Mouse (Mus musculus): Measurements from ENCODE around the gene Tubgcp5. TPM values are rescaled to one million over a fixed set of nuclear protein-coding genes. Genes with fewer than 3 reads are reported as not detected.

Tubgcp5 gene
- total and polyA plus RNA-seq, 2 experiments from 2014 or later: 8.5 to 23.8 TPM

- H3K9me3 ChIP-seq (replicated peaks; ENCODE audit: control insufficient read depth, low read length): no peaks in the 10 kb centered on the region
- ATAC-seq (ENCODE audit: insufficient read depth, low read depth): no peak
- TF ChIP-seq CTCF (IDR thresholded peaks at IDR 0.05; ENCODE audit: low read depth): no peak
- TF ChIP-seq EP300 (IDR thresholded peaks at IDR 0.05; ENCODE audit: low read depth): no peak
- WGBS: 86% methylated on average over 3 of the region's 3 CpGs
- H3K27me3 ChIP-seq (ENCODE audit: control insufficient read depth, insufficient read depth, low read length): no peaks in the 10 kb centered on the region
- no peak overlapping the region for H3K27ac ChIP-seq (ENCODE audit: low read depth)
- peaks cover 80% of the 10 kb centered on the region for H3K36me3 ChIP-seq (replicated peaks; ENCODE audit: control insufficient read depth, insufficient read depth, low read length)
- H3K4me1 ChIP-seq (ENCODE audit: control insufficient read depth, insufficient read depth): 0 out of 2 replicates have a peak, but pooled peaks cover 3% of the 10 kb centered on the region
- no peak overlapping the region for H3K4me2 ChIP-seq (ENCODE audit: low read depth, low read length)
- no peak for DNase-seq (ENCODE audit: low spot score)
- H3K4me3 ChIP-seq (ENCODE audit: low read depth, low read length): no peak overlapping the region
- H3K9ac ChIP-seq (replicated peaks; ENCODE audit: low read depth, low read length): no peak overlapping the region
Observed at GRCm38 (mm10) chr7:55799981-55800380, 6.0 kb downstream of the Tubgcp5 start.

GRCm38 (mm10) chr7:55809967-55810366 lies 16.0 kb downstream of the Tubgcp5 start:
- no peaks in the 10 kb centered on the region for H3K27me3 ChIP-seq (ENCODE audit: control insufficient read depth, insufficient read depth, low read length)
- no peaks in the 10 kb centered on the region for H3K4me1 ChIP-seq (ENCODE audit: control insufficient read depth, insufficient read depth)
- no peak overlapping the region for H3K9ac ChIP-seq (replicated peaks; ENCODE audit: low read depth, low read length)
- no peak for DNase-seq (ENCODE audit: low spot score)
- no peak overlapping the region for H3K27ac ChIP-seq (ENCODE audit: low read depth)
- no peak overlapping the region for H3K4me2 ChIP-seq (ENCODE audit: low read depth, low read length)
- 76% methylated on average over 2 of the region's 2 CpGs for WGBS
- TF ChIP-seq EP300 (IDR thresholded peaks at IDR 0.05; ENCODE audit: low read depth): no peak
- no peak for TF ChIP-seq CTCF (IDR thresholded peaks at IDR 0.05; ENCODE audit: low read depth)
- H3K36me3 ChIP-seq (replicated peaks; ENCODE audit: control insufficient read depth, insufficient read depth, low read length): peaks cover 72% of the 10 kb centered on the region
- no peak overlapping the region for H3K4me3 ChIP-seq (ENCODE audit: low read depth, low read length)
- no peaks in the 10 kb centered on the region for H3K9me3 ChIP-seq (replicated peaks; ENCODE audit: control insufficient read depth, low read length)
- ATAC-seq (ENCODE audit: insufficient read depth, low read depth): no peak

GRCm38 (mm10) chr7:55824468-55824867 lies 30.5 kb downstream of the Tubgcp5 start:
- Histone ChIP-seq H3K4me1 (ENCODE audit: control insufficient read depth, insufficient read depth) (no peaks in the 10 kb centered on the region), H3K4me3 (ENCODE audit: low read depth, low read length) (no peak overlapping the region), H3K27me3 (ENCODE audit: control insufficient read depth, insufficient read depth, low read length) (no peaks in the 10 kb centered on the region), H3K36me3 (replicated peaks; ENCODE audit: control insufficient read depth, insufficient read depth, low read length) (peaks cover 82% of the 10 kb centered on the region), H3K27ac (ENCODE audit: low read depth) (no peak overlapping the region), H3K4me2 (ENCODE audit: low read depth, low read length) (no peak overlapping the region), H3K9me3 (replicated peaks; ENCODE audit: control insufficient read depth, low read length) (no peaks in the 10 kb centered on the region), H3K9ac (replicated peaks; ENCODE audit: low read depth, low read length) (no peak overlapping the region)
- TF ChIP-seq CTCF (IDR thresholded peaks at IDR 0.05; ENCODE audit: low read depth): peak; percentile 7; the same call in 1 of the 2 replicates
- TF ChIP-seq EP300 (IDR thresholded peaks at IDR 0.05; ENCODE audit: low read depth): no peak
- 82% methylated on average over 5 of the region's 5 CpGs for WGBS
- ATAC-seq (ENCODE audit: insufficient read depth, low read depth) (no peak), DNase-seq (ENCODE audit: low spot score) (no peak)

- H3K36me3 ChIP-seq (replicated peaks; ENCODE audit: control insufficient read depth, insufficient read depth, low read length): peaks cover 66% of the 10 kb centered on the region
- DNase-seq (ENCODE audit: low spot score) (no peak), ATAC-seq (ENCODE audit: insufficient read depth, low read depth) (no peak)
- TF ChIP-seq EP300 (IDR thresholded peaks at IDR 0.05; ENCODE audit: low read depth) (no peak), CTCF (IDR thresholded peaks at IDR 0.05; ENCODE audit: low read depth) (no peak)
- H3K27ac ChIP-seq (ENCODE audit: low read depth): no peak overlapping the region
- no peak overlapping the region for H3K9ac ChIP-seq (replicated peaks; ENCODE audit: low read depth, low read length)
- no peaks in the 10 kb centered on the region for H3K9me3 ChIP-seq (replicated peaks; ENCODE audit: control insufficient read depth, low read length)
- no peaks in the 10 kb centered on the region for H3K27me3 ChIP-seq (ENCODE audit: control insufficient read depth, insufficient read depth, low read length)
- H3K4me2 ChIP-seq (ENCODE audit: low read depth, low read length): no peak overlapping the region
- WGBS: 89% methylated on average over 9 of the region's 9 CpGs
- no peaks in the 10 kb centered on the region for H3K4me1 ChIP-seq (ENCODE audit: control insufficient read depth, insufficient read depth)
- H3K4me3 ChIP-seq (ENCODE audit: low read depth, low read length): no peak overlapping the region
Observed at GRCm38 (mm10) chr7:55827551-55827950, 33.6 kb downstream of the Tubgcp5 start.

GRCm38 (mm10) chr7:55836877-55837276 lies 42.9 kb downstream of the Tubgcp5 start:
- H3K27me3 ChIP-seq (ENCODE audit: control insufficient read depth, insufficient read depth, low read length): no peaks in the 10 kb centered on the region
- TF ChIP-seq CTCF (IDR thresholded peaks at IDR 0.05; ENCODE audit: low read depth) (no peak), EP300 (IDR thresholded peaks at IDR 0.05; ENCODE audit: low read depth) (no peak)
- WGBS: 68% methylated on average over 4 of the region's 4 CpGs
- H3K9ac ChIP-seq (replicated peaks; ENCODE audit: low read depth, low read length): no peak overlapping the region
- ATAC-seq (ENCODE audit: insufficient read depth, low read depth): no peak
- peaks cover 8% of the 10 kb centered on the region for H3K36me3 ChIP-seq (replicated peaks; ENCODE audit: control insufficient read depth, insufficient read depth, low read length)
- H3K4me1 ChIP-seq (ENCODE audit: control insufficient read depth, insufficient read depth): peaks cover 6% of the 10 kb centered on the region
- H3K4me2 ChIP-seq (ENCODE audit: low read depth, low read length): no peak overlapping the region
- H3K9me3 ChIP-seq (replicated peaks; ENCODE audit: control insufficient read depth, low read length): no peaks in the 10 kb centered on the region
- no peak overlapping the region for H3K27ac ChIP-seq (ENCODE audit: low read depth)
- no peak for DNase-seq (ENCODE audit: low spot score)
- no peak overlapping the region for H3K4me3 ChIP-seq (ENCODE audit: low read depth, low read length)

GRCm38 (mm10) chr7:55841445-55841844 lies 47.5 kb downstream of the Tubgcp5 start, which contains the start of gene Cyfip1:
Cyfip1 (plus strand) TSS chr7:55841745.
- Histone ChIP-seq H3K9ac (replicated peaks; ENCODE audit: low read depth, low read length) (peak within 1 kb of the TSS; percentile 96), H3K9me3 (replicated peaks; ENCODE audit: control insufficient read depth, low read length) (no peaks in the 10 kb centered on the region), H3K36me3 (replicated peaks; ENCODE audit: control insufficient read depth, insufficient read depth, low read length) (no peaks in the 10 kb centered on the region), H3K27me3 (ENCODE audit: control insufficient read depth, insufficient read depth, low read length) (no peaks in the 10 kb centered on the region), H3K27ac (ENCODE audit: low read depth) (peak within 1 kb of the TSS; percentile 99), H3K4me1 (ENCODE audit: control insufficient read depth, insufficient read depth) (peaks cover 16% of the 10 kb centered on the region), H3K4me3 (ENCODE audit: low read depth, low read length) (peak within 1 kb of the TSS; percentile 99), H3K4me2 (ENCODE audit: low read depth, low read length) (peak within 1 kb of the TSS; percentile 70)
- TF ChIP-seq EP300 (IDR thresholded peaks at IDR 0.05; ENCODE audit: low read depth) (no peak), CTCF (IDR thresholded peaks at IDR 0.05; ENCODE audit: low read depth) (no peak)
- ATAC-seq (ENCODE audit: insufficient read depth, low read depth) (no peak), DNase-seq (ENCODE audit: low spot score) (no peak)
- 47% methylated on average over 7 of the region's 7 CpGs for WGBS

Data from heart, postnatal 0 days (tissue).